Mouse (Mus musculus): ENCODE measurements around the gene Setd1b.

Gene Setd1b

DNA sequence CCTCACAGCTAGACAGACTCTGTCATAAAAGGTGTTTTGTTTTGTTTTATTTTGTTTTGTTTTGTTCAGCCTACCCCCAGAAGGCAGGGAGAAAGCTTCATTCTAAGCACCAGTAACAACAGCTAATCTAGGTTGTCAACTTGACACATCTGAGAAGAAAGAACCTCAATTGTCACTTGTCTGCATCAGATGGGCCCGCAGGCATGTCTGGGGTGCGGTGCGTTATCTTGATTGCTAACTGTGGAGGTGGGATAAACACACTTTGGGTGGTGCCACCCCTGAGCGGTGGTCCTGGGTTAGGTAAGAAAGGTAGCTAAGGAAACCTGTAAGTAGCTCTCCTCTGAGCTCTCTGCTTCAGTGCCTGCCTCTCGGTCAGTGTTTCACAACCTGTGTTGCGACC lies 15.0 kb upstream of the Setd1b start:
- DNase-seq (ENCODE audit: low read depth, low spot score), result no peak

DNA sequence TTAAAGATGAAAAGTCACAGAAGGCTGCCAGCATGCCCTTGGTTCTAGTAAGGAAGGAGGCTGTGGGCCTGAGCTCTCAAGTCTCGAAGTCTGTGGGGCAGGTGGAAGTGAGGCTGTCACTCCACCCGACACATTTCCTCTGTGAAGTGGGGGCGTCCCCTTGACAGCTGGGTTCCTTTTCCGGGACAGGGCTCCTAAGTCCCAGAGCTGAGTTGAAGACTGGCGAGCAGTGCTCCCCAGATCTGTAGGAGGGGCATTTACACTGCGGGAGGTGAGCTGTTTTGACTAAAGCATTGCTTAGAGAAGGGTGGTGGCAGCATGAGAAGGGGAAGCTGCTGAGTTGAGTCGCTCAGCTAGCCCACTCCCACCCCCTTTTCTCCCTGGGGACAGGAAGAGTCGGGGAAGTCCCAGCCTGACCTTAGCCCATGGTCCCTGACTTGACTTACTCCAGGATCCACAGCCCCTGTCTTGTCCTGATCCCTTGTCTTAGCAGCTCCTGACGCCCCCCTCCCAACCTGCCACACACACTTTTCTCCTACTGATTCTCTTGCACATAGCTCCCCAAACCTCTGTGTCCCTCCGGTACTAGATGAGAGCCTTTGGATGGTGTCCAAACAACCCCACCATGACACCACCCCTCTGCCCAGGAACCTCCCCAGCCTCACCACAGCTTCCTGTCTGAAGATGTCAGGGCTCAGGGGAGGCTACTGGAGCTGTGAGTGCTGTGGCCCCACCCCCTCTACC lies 13.4 kb upstream of the Setd1b start:
- peak; percentile 48 for DNase-seq (ENCODE audit: low read depth, low spot score)

DNA sequence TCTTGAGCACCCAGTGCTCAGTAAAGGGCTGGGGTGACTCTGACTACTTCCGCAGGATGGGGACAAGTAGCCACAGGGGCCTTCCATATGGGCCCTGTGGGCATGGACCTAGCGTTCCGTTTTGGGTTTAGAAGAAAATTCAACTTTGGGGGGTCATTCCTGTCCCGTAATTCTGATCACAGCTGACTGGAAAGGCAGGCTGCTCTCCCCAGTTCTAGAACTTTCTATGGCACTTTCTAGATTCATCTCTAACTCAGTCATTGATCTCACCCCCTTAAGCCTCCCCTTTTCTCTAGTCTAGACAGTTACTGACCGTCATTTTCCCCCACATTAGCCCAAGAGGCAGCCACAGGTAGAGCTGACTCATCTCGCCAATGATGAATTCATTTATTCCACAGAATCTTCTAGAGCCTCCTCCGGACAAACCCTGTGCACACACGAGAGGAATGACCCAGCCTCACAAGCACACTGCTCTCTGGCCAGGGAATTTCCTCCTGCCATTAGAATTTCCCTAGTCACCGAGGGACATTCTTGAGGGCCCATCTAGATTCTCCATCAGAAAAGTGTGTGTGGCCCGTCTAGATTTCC lies 12.7 kb upstream of the Setd1b start:
- DNase-seq (ENCODE audit: low read depth, low spot score), result no peak

DNA sequence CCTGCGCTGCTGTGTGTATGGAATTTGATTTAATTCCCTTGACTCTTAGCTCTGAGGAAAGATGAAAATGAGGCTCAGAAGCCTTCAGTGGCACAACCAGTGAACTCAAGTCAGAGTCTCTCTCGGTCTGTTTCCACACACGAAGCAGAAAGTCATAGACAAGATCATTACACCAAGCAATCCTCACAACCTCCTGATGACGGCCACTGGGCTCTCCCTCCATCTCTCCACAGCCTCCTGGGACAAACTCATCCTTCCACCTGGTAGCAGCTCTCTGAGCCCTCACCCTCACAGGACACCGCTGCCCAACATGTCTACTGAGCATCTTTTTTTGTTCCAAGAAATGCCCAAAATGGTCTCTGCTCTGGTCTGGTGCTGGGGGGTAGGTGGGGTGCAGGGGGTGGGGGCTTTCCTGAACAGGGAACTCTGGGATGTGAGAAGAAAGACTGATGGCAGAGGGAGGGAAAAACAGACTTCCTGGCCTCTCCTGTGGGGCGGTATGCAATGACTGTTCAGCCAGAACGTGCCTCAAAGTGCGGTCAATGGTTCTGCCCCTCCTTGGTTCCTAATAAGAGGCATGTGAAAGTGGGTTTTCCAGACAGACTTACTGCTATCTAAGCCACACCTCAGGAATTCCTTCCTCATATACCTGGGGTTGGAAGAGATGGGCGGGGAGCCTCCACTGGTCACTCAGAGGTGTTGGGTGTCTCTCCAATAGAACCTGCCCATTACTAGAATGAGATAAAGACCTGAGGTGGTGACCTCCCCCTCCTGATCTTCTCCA lies 11.8 kb upstream of the Setd1b start:
- no peak for DNase-seq (ENCODE audit: low read depth, low spot score)

DNA sequence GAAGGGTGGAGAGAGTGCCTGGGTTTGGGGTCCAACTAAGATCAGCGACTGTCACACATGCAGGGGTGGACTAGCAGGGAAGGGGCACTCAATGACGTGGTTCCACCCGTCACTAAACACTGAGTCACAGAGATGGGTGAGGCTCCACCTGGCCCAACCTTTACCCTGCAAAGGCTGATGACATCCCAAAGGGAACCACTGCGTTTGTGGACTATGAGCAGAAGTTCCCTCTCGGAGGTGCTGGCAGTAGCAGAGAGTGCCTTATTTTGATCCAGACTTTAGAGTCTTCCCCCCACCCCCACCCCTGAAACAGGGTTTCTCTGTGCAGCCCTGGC lies 11.2 kb upstream of the Setd1b start:
- DNase-seq (ENCODE audit: low read depth, low spot score), result no peak

DNA sequence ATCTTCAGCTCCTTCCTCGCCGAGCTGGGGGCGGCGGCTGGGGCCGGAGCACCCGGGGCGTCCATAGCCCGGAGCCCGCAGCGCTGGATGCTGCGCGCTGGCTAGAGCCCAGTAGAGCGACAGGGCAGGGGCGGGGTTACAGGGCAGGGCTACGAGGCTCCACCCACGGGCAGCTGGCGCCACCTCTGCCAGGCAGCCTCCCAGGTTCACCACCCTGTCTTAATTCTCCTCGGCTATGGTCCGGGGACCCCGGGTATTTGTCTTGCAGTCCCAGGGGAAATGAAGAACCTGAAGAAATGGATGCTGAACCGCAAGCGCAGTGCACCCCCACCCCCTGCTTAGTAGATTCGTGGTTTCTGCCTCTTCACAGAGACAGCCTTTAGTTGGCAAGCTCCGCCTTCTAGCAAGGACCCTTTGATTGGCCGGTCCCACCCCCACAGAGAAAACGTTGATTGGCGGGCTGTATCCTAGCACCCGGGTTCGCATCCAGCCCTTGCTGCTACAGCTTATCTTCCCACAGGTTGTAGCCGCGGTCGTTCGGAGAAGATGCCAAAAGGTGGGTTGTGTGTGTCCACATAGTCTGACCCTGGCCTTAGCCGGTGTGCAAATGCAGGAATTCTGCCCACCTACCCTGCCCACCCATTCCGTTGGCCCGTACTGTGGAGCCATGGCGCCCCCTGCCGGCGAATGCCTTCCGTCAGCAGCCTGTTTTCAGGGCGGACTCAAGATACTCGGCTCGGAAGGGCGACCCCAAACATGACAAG lies 9.5 kb upstream of the Setd1b start, which contains the start of gene Rhof:
Gene Rhof, minus strand, starts transcription at position 385 of the 764 bp plus-strand sequence.
- peak; percentile 95 for DNase-seq (ENCODE audit: low read depth, low spot score)

DNA sequence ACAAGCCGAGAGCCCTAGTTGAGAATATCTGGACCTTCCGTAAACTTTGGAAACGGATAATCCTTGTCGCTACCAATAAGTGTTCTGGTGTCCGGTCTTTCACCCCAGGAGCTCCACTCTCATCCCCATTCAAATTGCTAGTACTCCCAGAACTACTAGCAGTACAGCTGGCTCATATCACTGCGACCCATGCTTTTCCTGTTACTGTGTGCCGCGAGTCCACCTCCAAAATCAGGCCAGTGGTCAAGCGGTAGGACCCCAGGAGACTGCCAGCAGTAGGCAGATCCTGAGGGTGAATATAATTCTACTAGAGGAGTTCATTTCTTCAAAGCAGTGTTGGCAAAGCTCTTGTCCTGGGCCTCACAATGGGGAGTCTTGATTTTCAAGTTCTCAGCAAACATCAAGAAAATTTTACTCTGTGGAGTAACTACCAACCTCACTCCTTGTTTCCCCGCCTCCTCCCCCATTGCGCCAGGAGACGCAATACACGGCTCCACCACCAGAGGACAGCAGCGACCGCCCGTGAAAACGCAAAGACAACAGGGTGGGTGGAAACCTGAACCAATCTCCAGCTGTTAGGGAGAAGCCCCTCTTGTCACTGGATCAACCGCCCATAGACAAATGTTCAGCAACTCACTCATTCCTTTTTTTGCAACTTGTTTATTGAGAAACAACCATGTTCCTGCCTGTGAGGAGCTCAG lies 8.8 kb upstream of the Setd1b start:
- peak; percentile 89 for DNase-seq (ENCODE audit: low read depth, low spot score)

DNA sequence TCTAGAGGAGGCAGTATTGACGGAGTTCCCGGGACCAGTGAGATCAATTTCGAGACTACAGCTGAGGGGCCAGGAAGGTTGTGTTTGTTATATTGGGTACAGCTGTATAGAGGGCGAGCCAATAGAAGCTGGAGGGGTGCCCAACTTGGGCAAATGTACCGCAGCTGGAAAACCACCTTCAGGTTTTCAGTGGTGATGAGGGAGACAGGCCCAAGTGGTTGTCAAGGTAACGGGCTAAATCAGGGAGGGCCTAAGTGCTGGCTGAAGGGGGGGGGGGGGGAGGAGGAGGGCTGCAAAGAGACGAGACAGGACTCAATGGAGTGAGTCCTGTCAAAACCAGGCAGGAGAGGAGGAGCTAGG lies 8.2 kb upstream of the Setd1b start:
- peak; percentile 80 for DNase-seq (ENCODE audit: low read depth, low spot score)

DNA sequence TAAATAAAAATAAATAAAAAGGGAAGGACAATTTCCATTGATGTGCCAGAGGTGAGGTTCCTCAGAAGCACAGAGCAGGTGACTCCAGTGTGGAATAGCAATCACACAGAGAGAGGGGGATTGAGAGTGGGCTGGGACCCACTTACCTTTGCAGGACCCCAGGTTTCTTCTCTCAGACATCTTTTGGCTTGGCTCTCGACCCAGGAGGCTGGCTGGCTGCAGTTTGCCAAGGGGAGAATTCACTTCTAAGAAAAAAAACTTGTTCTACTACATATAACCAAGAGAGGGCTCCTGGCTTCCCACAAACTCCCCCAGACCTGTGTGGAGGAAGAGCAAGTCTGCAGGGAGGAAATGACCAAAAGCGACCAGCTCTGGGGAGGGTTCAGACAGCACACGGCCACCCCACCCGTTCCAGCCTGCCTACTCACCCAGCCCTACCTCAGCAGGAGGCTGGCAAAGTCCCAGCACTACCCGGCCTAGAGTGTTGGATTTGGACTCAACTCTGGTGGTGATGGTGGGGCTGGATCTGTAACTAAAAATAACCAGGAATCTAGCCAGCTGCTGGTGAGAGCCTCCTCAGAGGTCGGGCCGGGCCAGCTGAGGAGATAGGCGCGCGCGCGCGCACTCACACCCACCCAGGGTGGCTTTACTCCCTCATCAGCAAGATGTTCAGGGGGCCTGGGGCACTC lies 7.7 kb upstream of the Setd1b start:
- DNase-seq (ENCODE audit: low read depth, low spot score), result peak; percentile 85

DNA sequence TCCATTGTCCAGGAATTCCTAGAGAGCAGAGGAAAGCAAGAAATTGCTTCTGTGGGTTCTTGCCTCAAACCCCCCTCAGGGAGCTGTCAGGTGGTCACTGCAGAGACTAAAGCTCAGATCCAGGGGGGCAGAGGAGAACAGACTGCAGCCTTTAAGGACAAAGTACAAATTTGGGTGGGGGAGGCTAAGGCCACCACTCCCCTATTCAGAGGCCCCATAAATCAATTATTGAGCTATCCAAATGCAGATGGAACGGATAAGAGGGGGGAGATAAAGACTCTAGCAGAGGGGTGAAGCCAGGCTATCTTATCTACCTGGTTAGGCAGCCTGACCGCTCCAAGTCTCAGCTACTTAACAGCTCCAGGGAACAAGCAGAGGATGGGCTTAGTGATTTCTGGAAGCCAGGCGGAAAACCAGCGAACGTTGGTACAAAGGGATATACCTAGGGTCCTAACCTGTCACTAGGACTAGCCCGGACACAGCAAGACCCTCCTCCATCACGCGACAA lies 7.1 kb upstream of the Setd1b start:
- no peak for DNase-seq (ENCODE audit: low read depth, low spot score)

DNA sequence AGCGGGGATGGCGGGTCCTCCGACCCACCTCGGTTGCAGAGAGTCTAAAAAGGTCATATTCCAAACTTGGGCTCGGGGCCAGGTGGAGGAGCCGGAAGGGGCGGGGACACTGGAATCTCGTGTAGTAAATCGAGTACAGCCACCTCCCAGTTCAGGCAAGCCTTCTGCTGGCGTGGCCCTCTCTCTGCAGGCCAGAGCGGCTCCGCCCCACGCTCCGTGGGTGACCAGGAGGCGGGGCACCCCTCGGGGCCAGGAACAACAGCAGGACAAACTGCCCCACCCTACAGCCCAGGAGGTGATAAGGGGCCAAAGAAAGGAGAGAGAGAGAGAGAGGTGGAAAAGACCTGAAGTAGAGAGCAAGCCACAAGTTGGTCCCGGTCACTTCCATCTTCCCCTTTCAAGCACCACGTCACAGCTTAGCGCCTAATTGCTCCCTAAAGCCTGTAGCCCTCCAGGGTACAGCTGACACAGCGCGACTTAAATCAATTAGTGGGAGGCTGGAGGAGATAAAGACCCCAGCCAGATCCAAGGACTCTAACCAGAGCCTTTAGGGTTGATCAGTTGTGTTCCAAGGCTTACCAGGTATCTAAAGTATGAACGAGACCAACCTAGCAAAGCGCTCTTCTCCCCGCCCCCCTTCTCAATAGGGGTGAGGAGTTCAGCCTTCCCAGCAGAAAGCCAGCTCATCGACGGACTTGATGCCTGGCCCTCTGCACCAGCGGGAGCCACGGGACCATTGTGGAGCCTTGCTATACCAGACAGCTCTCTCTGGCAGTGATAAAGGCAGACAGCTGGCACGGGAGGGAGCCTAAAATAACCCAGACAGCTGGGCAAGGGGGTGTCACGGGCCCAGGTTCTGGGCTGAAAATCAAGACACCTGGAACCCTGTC lies 6.3 kb upstream of the Setd1b start:
- peak; percentile 84 for DNase-seq (ENCODE audit: low read depth, low spot score)

DNA sequence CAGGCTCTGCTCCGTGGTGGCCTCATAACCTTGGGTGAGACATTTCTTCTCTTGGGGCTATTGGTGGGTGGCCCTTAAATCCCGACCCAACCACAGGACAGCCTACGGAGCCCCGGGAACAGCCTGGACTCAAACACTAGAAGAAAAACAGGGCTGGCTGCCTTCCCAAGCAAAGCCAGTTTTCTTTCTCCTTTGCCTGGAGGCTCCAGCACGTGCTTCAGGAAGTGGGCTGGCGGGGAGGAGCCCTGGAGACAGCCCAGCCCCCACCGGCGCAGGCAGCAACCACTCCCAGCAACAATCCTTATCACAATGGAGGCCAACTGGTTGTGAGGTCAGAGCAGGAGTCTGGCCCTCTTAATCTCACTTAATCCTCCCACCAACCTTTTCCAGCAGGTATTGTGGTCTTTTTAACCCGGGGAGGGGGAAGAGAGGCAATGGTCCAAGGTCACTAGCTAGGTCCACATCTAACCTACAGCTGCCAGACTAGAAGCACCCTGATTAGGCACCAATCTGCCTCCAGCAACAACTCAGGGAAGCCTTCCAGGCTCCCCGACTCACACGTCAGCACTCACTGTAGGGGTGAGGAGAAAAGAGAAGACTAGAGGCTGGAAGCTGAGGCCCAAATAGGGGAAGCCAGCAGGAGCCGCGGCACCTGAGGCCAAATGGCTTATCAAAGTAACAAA lies 5.5 kb upstream of the Setd1b start:
- DNase-seq (ENCODE audit: low read depth, low spot score), result peak; percentile 90

DNA sequence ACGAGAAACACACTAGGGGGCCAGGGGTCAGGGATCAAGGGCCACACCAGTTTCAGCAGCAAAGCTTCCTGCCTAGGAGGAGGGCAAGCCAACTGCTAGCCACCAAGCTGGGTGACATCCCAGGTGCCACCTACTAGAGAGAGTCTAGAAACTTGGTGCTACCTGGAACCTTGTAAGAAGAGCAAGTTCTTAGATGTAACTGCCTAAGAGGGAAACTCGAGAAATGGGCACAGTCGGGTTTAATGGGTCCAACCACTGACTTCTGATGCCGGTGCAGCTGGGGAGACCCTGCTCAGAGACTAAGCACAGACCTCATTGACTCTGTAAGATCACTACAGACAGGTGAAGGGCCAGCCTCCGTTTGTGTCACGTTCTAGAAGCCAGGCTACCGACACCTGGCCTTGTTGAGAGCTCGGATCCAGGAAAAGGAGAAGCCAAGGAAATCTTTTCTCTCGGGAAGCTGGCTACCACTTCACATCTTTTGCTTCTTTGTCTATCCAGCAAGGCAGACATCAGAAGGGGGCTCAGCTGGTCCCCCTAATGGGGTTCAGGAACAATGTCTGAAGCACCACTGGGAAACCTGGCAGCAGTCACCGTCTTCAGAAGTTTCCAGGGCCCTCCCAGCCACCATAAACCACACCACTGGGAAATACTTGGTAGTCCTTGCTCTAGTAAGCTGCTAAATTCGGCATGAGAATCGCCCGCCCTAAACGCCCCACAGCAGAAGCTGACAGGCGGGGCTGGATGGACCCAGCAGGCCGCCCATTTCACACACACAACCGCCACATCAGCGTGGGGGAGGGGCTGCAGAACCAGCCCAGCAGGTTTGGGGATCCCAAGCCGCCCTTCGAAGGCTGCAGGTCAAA lies 4.7 kb upstream of the Setd1b start:
- DNase-seq (ENCODE audit: low read depth, low spot score), result peak; percentile 82

DNA sequence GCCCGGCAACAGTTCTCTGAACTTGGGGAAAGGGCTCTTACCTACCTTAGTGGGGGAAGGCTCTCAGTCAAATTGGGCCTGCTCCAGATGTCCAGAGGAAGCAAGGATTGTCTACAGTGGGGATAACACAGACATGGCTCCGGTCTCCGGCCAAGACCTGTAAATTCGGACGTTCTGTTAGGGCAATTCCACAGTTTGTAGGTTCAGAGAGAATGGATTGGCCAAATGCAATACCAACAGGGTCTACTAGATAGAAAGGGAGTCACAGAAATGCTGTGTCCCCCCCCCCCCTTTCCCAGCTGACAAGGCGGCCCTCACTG lies 4.1 kb upstream of the Setd1b start:
- DNase-seq (ENCODE audit: low read depth, low spot score), result no peak

DNA sequence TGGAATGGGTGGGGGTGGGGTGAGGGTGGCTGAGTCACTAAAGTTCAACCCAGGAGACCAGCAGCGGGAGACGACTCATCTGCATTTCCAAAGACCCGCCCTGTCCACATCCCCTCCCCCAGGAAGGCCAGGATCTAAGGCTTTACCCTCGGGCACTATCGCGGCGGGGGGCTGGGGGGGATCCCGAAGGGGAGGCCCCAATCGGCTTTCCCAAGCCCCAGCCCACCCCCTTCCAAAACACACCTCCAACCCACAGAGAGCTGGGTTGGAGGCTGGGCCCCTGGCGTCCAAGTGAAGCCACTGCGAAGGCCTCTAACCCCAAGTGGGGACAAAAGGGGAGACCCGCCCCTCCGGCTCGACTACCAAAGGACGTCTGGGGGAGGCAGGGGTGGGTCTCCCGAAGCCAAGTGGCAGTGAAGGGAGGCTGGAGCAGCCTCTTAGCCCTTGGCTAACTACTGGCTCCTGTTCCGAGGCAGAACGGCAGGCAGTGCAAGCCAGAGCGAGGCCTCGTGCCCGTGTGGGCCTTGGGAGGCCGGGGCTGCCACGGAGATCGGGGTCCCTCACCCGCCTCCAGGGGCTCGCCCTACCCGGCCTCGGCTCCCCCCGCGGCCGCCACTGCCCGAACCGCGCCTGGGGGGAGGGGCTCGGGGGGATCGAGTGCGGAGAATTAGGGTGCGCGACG lies 3.6 kb upstream of the Setd1b start:
- peak; percentile 75 for DNase-seq (ENCODE audit: low read depth, low spot score)

DNA sequence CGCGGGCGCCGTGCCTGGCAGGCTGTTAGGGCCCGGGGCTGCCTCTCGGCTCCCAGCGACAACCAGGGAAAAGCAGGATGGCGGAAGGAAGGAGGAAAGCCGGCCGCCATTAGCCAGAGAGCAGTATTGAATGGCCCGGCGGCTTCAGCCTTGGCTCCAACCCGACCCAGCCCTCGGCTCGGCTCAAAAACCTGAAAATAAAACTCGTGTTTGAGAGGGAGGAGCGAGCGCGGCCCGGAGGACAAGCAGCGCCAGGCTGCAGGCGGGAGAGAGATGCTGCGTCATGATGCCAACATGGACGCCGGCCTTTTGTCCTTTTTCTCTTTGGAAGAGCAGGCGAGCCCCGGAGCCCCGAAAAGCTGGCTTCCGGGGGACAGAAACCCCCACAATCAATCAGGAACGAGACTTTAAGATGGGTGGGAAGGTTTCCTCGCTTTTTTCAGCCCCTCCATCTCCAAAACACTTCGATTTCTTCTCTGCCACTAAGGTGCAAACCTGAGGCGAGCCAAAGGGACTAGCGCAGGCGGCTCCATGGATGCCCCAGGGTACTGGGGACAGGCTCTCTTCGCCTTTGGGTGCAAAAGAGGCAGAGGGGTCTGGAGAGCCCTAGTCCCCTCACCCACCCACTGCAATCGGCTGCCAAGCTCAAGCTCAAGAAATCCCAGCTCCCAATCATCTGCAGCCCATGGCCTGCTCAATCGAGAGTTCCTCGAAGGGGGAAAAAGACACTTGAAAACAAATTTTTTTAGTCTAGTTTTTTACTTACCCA lies 2.9 kb upstream of the Setd1b start:
- DNase-seq (ENCODE audit: low read depth, low spot score), result peak; percentile 97
